Mouse (Mus musculus): ENCODE measurements around the gene Polr3c. TPM values are rescaled to one million over a fixed set of nuclear protein-coding genes. Genes with fewer than 3 reads are reported as not detected.
A peak's percentile ranks its signal among the peaks of the same experiment; 100 is the strongest.
"Not testable (repeated sequence)": the region's sequence is repeated elsewhere in the genome, so short reads cannot be mapped to it uniquely, and the experiment has no call there.

The Polr3c gene
- polyA plus RNA-seq, 1 experiment from 2014 or later, result 35.3 TPM

DNA sequence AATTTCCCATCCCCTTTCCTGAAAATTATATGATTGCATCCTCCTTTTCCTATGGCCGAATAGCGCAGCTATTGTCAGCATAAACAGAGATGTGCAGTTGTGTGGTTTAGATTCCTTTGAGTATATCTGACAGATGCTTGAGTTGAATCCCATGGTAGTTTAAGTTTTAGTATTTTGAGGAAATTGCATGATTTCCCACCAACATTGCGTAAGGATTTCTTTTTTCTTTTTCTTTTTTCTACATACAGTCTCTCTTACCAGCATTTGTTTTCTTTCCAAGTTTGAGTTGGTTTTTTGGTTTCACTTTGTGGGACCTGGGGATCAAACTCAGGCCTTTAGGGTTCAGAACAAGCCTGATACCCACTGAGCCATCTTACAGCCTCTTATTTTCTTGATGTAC is 16.9 kb upstream of the Polr3c start:
- Histone ChIP-seq H3K27me3 (ENCODE audit: control insufficient read depth, insufficient read depth, low read length) (no peaks in the 10 kb centered on the region), H3K4me3 (ENCODE audit: low read depth, low read length) (no peak overlapping the region), H3K27ac (ENCODE audit: low read depth, low read length) (no peak overlapping the region), H3K9me3 (ENCODE audit: control insufficient read depth, low read length) (no peaks in the 10 kb centered on the region), H3K36me3 (ENCODE audit: control insufficient read depth, insufficient read depth, low read length) (no peaks in the 10 kb centered on the region), H3K4me2 (ENCODE audit: low read depth, low read length) (no peak overlapping the region), H3K4me1 (ENCODE audit: control insufficient read depth, insufficient read depth, low read length) (no peaks in the 10 kb centered on the region), H3K9ac (replicated peaks; ENCODE audit: low read depth, low read length) (no peak overlapping the region)
- WGBS, result 98% methylated on average over 3 of the region's 3 CpGs
- ATAC-seq (ENCODE audit: low read depth), result no peak

DNA sequence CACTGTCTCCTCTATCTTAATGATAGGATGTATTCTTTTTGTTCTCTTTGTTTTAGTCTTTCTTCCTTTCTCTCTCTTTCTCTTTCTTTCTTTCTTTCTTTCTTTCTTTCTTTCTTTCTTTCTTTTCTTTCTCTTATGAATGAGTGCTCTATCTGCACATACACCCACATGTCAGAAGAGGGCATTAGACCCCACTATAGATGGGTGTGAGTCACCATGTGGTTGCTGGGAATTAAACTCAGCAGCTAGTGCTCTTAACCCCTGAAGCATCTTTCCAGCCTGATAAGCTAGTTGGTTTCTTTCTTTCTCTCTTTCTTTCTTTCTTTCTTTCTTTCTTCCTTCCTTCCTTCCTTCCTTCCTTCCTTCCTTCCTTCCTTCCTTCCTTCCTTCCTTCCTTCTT is 12.9 kb upstream of the Polr3c start:
- H3K9ac ChIP-seq (replicated peaks; ENCODE audit: low read depth, low read length); H3K36me3 ChIP-seq (ENCODE audit: control insufficient read depth, insufficient read depth, low read length); H3K4me3 ChIP-seq (ENCODE audit: low read depth, low read length); ATAC-seq (ENCODE audit: low read depth); H3K4me1 ChIP-seq (ENCODE audit: control insufficient read depth, insufficient read depth, low read length); H3K27ac ChIP-seq (ENCODE audit: low read depth, low read length); H3K4me2 ChIP-seq (ENCODE audit: low read depth, low read length); H3K27me3 ChIP-seq (ENCODE audit: control insufficient read depth, insufficient read depth, low read length); H3K9me3 ChIP-seq (ENCODE audit: control insufficient read depth, low read length): not testable (repeated sequence)

DNA sequence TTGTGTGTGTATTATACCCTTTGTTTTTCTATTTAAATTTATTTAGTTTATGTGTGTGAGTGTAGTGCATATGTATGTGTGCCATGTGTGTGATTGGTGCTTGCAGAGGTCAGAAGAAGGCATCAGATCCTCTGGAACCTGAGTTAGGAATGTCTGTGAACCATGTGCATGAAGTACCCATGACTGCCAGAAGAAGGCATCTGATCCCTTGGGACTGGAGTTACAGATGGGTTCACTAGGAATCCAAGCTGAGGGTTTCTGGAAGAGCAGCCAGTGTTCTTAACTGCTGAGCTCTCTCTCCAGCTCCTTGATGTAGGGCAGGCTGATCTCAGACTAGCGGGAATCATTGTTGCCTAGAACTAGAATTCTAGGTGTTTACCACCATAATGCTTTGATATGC is 10.6 kb upstream of the Polr3c start:
- no peak overlapping the region for H3K4me2 ChIP-seq (ENCODE audit: low read depth, low read length)
- 83% methylated on average over 1 of the region's 1 CpGs for WGBS

DNA sequence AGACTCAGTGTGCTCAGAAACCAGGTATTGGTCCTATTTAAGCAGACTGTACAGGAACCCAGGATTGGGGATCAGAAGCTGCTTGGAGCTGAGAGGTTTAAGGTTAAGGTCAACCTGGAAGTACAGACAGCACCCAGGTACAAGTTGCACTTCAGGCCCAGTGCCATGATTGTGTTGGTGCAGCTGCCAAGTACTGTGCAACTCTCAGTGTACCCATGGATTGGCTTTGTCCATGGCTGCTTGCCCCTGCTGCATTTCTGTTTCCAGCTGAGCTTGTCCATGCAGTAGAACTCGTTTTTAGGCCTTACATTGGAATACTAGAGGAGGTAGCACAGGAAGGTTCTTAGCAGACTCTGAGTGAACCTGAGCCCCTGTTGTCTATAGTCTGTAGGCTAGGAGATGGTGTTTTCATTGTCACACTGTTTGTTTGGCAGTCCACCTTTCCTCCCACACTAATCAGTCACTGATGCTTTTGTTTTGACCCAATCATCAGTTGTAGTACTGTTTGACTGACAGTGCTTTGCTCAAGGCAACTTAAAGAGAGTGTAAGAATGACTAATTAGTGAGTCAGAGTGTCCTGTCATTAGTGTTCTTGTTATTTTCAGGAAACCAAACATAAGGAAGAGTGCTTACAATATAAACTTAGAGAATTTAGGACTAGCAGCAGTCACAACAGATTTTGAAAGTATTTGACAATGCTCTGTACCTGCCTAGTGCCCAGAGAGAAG is 9.7 kb upstream of the Polr3c start:
- 46% methylated on average over 1 of the region's 1 CpGs for WGBS
- Histone ChIP-seq H3K27ac (ENCODE audit: low read depth, low read length) (no peak overlapping the region), H3K27me3 (ENCODE audit: control insufficient read depth, insufficient read depth, low read length) (no peaks in the 10 kb centered on the region), H3K9ac (replicated peaks; ENCODE audit: low read depth, low read length) (no peak overlapping the region), H3K4me3 (ENCODE audit: low read depth, low read length) (no peak overlapping the region), H3K36me3 (ENCODE audit: control insufficient read depth, insufficient read depth, low read length) (no peaks in the 10 kb centered on the region), H3K4me1 (ENCODE audit: control insufficient read depth, insufficient read depth, low read length) (no peaks in the 10 kb centered on the region), H3K4me2 (ENCODE audit: low read depth, low read length) (no peak overlapping the region), H3K9me3 (ENCODE audit: control insufficient read depth, low read length) (no peaks in the 10 kb centered on the region)
- no peak for ATAC-seq (ENCODE audit: low read depth)

More for the DNA sequence above, 10.6 kb upstream of the Polr3c start:
- ATAC-seq (ENCODE audit: low read depth), result no peak
- Histone ChIP-seq H3K9me3 (ENCODE audit: control insufficient read depth, low read length) (no peaks in the 10 kb centered on the region), H3K4me3 (ENCODE audit: low read depth, low read length) (no peak overlapping the region), H3K27me3 (ENCODE audit: control insufficient read depth, insufficient read depth, low read length) (no peaks in the 10 kb centered on the region), H3K36me3 (ENCODE audit: control insufficient read depth, insufficient read depth, low read length) (no peaks in the 10 kb centered on the region), H3K9ac (replicated peaks; ENCODE audit: low read depth, low read length) (no peak overlapping the region), H3K4me1 (ENCODE audit: control insufficient read depth, insufficient read depth, low read length) (no peaks in the 10 kb centered on the region), H3K27ac (ENCODE audit: low read depth, low read length) (no peak overlapping the region)

DNA sequence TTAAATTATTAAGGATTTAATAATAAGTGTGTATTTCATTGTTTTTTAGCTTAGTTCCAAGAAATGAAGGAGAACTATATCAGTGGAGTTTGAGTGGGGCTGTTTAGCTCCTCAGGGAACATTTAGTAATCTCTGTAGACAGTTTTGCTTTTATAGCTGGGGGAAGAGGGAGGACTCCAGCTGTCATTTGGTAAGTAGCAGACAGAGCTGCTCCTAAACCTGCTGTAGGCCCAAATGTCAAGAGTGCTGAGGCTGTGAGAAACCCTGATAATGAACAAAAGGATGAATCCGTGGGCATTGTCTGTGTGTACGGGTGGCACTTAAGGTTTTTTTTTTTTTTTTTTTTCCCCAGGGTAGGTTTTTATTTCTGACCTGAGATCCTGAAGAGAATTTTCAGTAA is 7.8 kb upstream of the Polr3c start:
- Histone ChIP-seq H3K36me3 (ENCODE audit: control insufficient read depth, insufficient read depth, low read length) (no peaks in the 10 kb centered on the region), H3K27ac (ENCODE audit: low read depth, low read length) (no peak overlapping the region), H3K4me3 (ENCODE audit: low read depth, low read length) (no peak overlapping the region), H3K4me2 (ENCODE audit: low read depth, low read length) (no peak overlapping the region), H3K9ac (replicated peaks; ENCODE audit: low read depth, low read length) (no peak overlapping the region), H3K9me3 (ENCODE audit: control insufficient read depth, low read length) (no peaks in the 10 kb centered on the region), H3K27me3 (ENCODE audit: control insufficient read depth, insufficient read depth, low read length) (no peaks in the 10 kb centered on the region), H3K4me1 (ENCODE audit: control insufficient read depth, insufficient read depth, low read length) (0 out of 2 replicates have a peak, but pooled peaks cover 3% of the 10 kb centered on the region)
- 71% methylated on average over 2 of the region's 2 CpGs for WGBS
- no peak for ATAC-seq (ENCODE audit: low read depth)

DNA sequence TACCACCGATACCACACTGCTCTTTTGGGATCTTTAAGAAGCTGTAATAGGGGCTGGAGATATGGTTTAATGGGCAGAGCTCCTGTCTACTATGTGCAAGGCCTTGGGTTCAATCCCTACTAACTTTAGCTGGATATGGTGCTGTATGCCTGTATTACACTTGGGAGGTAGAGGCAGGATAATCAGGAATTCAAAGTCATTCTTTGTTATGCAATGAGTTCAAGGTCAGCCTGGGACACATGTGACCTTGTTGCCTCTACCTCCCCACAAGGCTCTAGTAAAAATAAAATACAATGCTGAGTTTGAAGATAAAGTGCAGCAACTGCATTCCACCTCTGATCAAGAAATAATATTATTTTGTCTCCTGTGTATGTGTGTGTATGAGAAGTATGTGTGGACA is 6.6 kb upstream of the Polr3c start:
- no peak for ATAC-seq (ENCODE audit: low read depth)
- WGBS, result 96% methylated on average over 1 of the region's 1 CpGs

DNA sequence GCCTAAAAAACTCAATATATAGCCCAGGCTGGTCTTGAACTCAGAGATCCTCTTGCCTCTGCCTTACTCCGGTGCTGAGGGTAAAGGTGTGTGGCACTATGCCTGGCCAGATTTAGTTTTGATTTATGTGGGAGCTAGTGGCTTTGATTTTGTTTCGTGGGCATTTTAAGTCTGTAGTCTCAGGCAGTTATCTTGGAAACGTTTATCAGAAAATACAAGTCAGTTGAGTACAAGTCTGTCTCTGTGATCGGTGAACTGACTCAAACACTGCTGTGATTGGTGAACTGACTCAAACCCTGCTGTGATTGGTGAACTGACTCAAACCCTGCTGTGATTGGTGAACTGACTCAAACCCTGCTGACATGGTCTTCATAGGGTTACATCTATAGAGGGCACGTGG is 3.4 kb upstream of the Polr3c start:
- Histone ChIP-seq H3K4me2 (ENCODE audit: low read depth, low read length) (no peak overlapping the region), H3K27me3 (ENCODE audit: control insufficient read depth, insufficient read depth, low read length) (no peaks in the 10 kb centered on the region), H3K9ac (replicated peaks; ENCODE audit: low read depth, low read length) (no peak overlapping the region), H3K4me1 (ENCODE audit: control insufficient read depth, insufficient read depth, low read length) (peaks cover 25% of the 10 kb centered on the region), H3K9me3 (ENCODE audit: control insufficient read depth, low read length) (no peaks in the 10 kb centered on the region), H3K4me3 (ENCODE audit: low read depth, low read length) (no peak overlapping the region), H3K27ac (ENCODE audit: low read depth, low read length) (no peak overlapping the region), H3K36me3 (ENCODE audit: control insufficient read depth, insufficient read depth, low read length) (no peaks in the 10 kb centered on the region)
- ATAC-seq (ENCODE audit: low read depth), result no peak
- WGBS, result 75% methylated on average over 5 of the region's 5 CpGs

More for the DNA sequence above, 6.6 kb upstream of the Polr3c start:
- Histone ChIP-seq H3K27me3 (ENCODE audit: control insufficient read depth, insufficient read depth, low read length) (no peaks in the 10 kb centered on the region), H3K4me1 (ENCODE audit: control insufficient read depth, insufficient read depth, low read length) (peaks cover 13% of the 10 kb centered on the region), H3K36me3 (ENCODE audit: control insufficient read depth, insufficient read depth, low read length) (no peaks in the 10 kb centered on the region), H3K27ac (ENCODE audit: low read depth, low read length) (no peak overlapping the region), H3K9me3 (ENCODE audit: control insufficient read depth, low read length) (no peaks in the 10 kb centered on the region), H3K4me2 (ENCODE audit: low read depth, low read length) (no peak overlapping the region), H3K9ac (replicated peaks; ENCODE audit: low read depth, low read length) (no peak overlapping the region), H3K4me3 (ENCODE audit: low read depth, low read length) (no peak overlapping the region)

DNA sequence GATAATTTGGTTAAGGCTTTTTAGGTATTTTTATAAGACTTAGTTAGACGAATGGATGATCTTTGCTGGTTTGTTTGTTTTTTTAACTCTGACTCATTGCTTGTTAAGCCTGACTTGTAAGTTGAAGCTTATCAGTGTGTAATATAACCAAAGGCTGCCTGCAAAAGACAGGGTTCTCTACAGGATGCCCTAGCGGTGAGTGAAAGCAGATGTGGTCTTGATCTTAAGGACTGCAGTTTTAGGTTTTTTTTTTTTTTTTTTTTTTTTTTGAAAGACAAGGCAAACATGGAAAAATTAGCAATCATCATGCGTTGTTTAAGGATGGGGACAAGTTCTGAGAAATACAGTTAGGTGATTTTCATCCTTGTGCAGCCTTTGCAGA is 2.0 kb upstream of the Polr3c start:
- 83% methylated on average over 3 of the region's 3 CpGs for WGBS
- Histone ChIP-seq H3K4me2 (ENCODE audit: low read depth, low read length) (peak overlapping the region; percentile 54; the same call in 1 of the 2 replicates), H3K4me1 (ENCODE audit: control insufficient read depth, insufficient read depth, low read length) (peaks cover 25% of the 10 kb centered on the region), H3K9me3 (ENCODE audit: control insufficient read depth, low read length) (no peaks in the 10 kb centered on the region), H3K4me3 (ENCODE audit: low read depth, low read length) (peak overlapping the region; percentile 91; the same call in 1 of the 2 replicates), H3K27ac (ENCODE audit: low read depth, low read length) (no peak overlapping the region), H3K9ac (replicated peaks; ENCODE audit: low read depth, low read length) (no peak overlapping the region), H3K36me3 (ENCODE audit: control insufficient read depth, insufficient read depth, low read length) (no peaks in the 10 kb centered on the region), H3K27me3 (ENCODE audit: control insufficient read depth, insufficient read depth, low read length) (no peaks in the 10 kb centered on the region)
- ATAC-seq (ENCODE audit: low read depth), result no peak

DNA sequence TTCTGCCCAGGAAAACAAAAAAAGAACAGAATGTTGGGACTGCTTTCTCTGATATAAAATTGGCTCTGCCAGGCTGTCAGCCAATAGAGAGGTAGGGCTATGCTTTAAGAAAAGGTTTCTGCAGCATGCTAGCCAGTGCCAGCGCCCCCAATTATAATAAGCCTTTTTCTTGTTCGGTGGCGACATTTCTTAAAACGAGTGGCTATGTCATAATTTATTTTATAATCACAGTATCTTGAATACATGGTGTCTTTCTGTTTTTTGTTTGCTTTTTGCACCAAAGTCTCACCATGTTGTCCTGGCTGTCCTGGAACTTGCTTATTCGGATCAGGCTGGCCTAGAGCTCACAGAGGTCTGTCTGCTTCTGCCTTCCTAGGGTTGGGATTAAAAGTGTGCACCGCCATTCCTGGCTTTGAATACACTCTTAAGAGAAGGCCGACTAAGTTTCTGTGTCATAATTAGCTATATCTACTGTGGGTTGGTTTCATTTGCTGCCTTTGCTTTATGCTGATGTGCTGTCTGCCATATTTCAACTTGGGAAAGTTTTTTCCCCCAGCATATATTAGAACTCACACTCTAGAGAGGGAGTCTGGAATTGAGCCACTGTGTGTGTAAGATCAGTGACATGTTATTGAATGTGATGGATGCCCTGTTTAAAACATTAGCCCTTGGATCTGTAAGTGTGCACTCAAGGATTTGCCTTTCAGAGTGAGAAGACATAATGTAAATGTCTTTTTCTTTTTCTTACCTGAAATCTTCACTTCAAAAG is 1.4 kb upstream of the Polr3c start:
- Histone ChIP-seq H3K27ac (ENCODE audit: low read depth, low read length) (no peak overlapping the region), H3K4me1 (ENCODE audit: control insufficient read depth, insufficient read depth, low read length) (peaks cover 25% of the 10 kb centered on the region), H3K4me2 (ENCODE audit: low read depth, low read length) (peak overlapping the region; percentile 54), H3K9me3 (ENCODE audit: control insufficient read depth, low read length) (no peaks in the 10 kb centered on the region), H3K4me3 (ENCODE audit: low read depth, low read length) (peak overlapping the region; percentile 91), H3K36me3 (ENCODE audit: control insufficient read depth, insufficient read depth, low read length) (no peaks in the 10 kb centered on the region), H3K9ac (replicated peaks; ENCODE audit: low read depth, low read length) (peak overlapping the region; percentile 80; the same call in 1 of the 2 replicates), H3K27me3 (ENCODE audit: control insufficient read depth, insufficient read depth, low read length) (no peaks in the 10 kb centered on the region)
- ATAC-seq (ENCODE audit: low read depth), result no peak
- 51% methylated on average over 7 of the region's 7 CpGs for WGBS

Measured in neural tube, embryonic 14.5 days (tissue).